Mouse (Mus musculus): Measurements from ENCODE around the gene Dock10.

GRCm38 (mm10) chr1:80720146-80720545 lies 38.2 kb downstream of the Dock10 start:
- no peak for TF ChIP-seq CTCF (IDR thresholded peaks at IDR 0.05; ENCODE audit: low read depth, low read length)
- no peak for TF ChIP-seq POLR2A (IDR thresholded peaks at IDR 0.05; ENCODE audit: borderline replicate concordance, low read depth, low read length)

Data from bone marrow macrophage, adult 2 months (primary cell).